Mouse (Mus musculus) olfactory bulb, adult 2 months (tissue): ENCODE measurements around the gene Slc7a10. TPM values are rescaled to one million over a fixed set of nuclear protein-coding genes. Genes with fewer than 3 reads are reported as not detected.
A peak's percentile ranks its signal among the peaks of the same experiment; 100 is the strongest.

ENCODE experiments used
- H3K27ac ChIP-seq: fragments of 200-500 bp; 2 replicates; pipeline ENCODE4 v1.5.1; 2012; ENCODE audit warnings: low read depth, low read length; ENCODE audit not compliant: insufficient read depth
- H3K4me1 ChIP-seq: fragments of 200-500 bp; 2 replicates; pipeline ENCODE4 v1.6.1; 2012; ENCODE audit warnings: low read length; ENCODE audit not compliant: control insufficient read depth, insufficient read depth
- H3K4me3 ChIP-seq: fragments of 200-500 bp; 2 replicates; pipeline ENCODE4 v1.5.1; 2012; ENCODE audit warnings: mild to moderate bottlenecking, low read depth, low read length, moderate library complexity; ENCODE audit not compliant: insufficient read depth
- CTCF ChIP-seq: fragments of 200-500 bp; IDR thresholded peaks from 2 replicates; pipeline ENCODE4 v1.5.1; 2012; ENCODE audit warnings: low read depth, mild to moderate bottlenecking, low read length, moderate library complexity; ENCODE audit not compliant: insufficient read depth
- POLR2A ChIP-seq: fragments of 200-500 bp; IDR thresholded peaks from 2 replicates; pipeline ENCODE4 v1.6.1; 2012; ENCODE audit warnings: mild to moderate bottlenecking, low read depth, low read length, moderate library complexity; ENCODE audit not compliant: insufficient read depth
- WGBS: fragments of 180-500 bp; shearing (Covaris S2); methylation state at CpG from one replicate; pipeline ENCODE4 v1.1.7; 2018; 5-methylcytosine and 5-hydroxymethylcytosine counted together
- polyA plus RNA-seq: library from polyadenylated mRNA; stranded (reverse); fragments of >200 nt; gene quantifications from 2 replicates; pipeline ENCODE4 v1.2.4, GENCODE M21; 2012; ENCODE audit warnings: low replicate concordance; ENCODE audit not compliant: missing spikeins, insufficient read depth, insufficient read length

Slc7a10 gene
- polyA plus RNA-seq, 1 experiment = not detected

DNA sequence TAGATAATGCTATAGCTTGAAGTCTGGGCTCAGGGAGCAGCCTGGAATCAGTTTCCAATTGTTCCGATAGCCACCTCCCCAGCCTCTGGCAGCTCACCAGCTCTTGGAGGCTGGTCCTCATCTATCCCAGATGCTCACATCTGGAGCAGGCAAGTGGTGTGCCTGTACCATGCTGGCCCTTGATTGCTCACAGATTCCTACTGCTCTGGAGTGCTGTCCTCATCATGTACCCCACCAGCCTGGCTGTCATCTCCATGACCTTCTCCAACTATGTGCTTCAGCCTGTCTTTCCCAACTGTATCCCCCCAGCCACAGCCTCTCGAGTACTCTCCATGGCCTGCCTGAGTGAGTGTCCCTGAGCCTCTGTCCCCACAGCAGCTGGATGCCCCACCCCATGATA, 10.8 kb downstream of the Slc7a10 start:
- no peaks in the 10 kb centered on the region for H3K4me1 ChIP-seq
- H3K4me3 ChIP-seq = no peak overlapping the region
- TF ChIP-seq POLR2A (no peak), CTCF (no peak)
- H3K27ac ChIP-seq = no peak overlapping the region
- WGBS = 64% methylated on average over 2 of the region's 2 CpGs

DNA sequence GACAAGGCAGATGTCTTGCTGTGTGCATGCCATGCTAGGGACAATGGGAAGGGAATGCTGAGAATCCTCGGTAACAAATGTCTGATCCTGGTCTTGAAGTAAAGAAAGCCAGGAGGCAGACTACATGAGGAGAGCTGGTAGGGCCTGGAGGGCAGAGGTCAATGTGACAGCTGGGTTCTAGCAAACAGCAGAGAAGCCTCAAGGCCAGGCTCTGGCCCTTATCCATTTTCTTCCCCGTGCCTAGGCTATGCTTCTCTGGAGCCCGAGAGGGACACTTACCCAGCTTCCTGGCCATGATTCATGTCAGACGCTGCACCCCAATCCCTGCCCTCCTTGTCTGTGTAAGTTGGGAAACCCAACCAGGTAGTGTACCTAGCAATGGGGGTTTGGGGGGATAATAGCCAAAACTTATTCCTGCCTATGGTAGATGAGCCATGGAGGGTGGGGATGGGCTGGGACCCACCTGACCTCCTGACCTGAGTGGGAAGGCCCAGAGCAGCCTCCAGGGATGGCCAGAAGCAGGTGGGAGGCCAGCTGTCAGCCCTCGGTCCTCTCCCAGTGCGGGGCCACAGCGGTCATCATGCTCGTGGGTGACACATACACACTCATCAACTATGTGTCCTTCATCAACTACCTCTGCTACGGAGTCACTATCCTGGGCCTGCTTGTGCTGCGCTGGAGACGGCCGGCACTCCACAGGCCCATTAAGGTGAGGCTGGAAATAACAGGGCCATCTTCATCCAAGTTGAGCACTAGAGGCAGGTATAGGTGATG, 13.0 kb downstream of the Slc7a10 start:
- no peak overlapping the region for H3K27ac ChIP-seq
- WGBS = 96% methylated on average over 12 of the region's 12 CpGs
- H3K4me3 ChIP-seq = no peak overlapping the region
- H3K4me1 ChIP-seq = no peaks in the 10 kb centered on the region
- TF ChIP-seq POLR2A = no peak
- TF ChIP-seq CTCF = no peak

DNA sequence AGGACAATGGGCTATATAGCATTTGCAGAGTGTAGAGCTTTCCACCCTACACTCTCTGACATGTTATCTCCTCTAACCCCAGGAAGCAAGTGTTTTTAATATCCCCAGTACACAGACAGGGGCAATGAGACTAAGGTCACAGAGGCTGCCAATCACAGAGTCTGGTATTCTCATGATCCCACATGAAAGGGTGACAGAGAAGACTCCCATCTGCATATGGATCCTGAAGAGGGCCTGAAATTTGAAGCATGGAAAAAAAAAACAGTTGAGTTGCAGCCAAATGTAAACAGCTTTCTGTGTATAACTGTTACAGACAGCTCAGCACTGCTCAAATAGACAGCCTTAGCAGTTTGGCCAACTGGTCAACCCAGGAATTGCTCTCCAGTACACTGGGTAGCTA, 13.6 kb downstream of the Slc7a10 start:
- no peak overlapping the region for H3K27ac ChIP-seq
- no peak overlapping the region for H3K4me3 ChIP-seq
- TF ChIP-seq CTCF (no peak), POLR2A (no peak)
- H3K4me1 ChIP-seq = no peaks in the 10 kb centered on the region

DNA sequence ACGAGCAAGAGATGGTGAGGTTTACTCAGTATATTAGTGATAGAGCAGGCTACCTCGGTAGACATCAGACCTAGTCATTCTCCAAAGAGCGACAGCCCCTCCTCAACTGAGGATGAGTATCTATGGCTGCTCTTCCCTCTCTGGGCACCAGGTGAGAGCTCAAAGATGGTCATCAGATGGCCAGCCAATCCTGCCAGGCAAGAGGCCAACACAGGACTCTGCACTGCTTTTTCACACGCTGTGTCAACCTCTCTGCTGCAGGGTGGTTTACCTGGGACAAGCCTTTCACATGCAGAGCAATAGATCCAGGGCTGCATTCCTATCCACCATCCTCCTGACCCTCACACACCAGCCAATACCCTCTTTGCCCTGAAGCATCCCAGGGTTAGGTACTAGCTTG, 25.6 kb downstream of the Slc7a10 start:
- Histone ChIP-seq H3K27ac (no peak overlapping the region), H3K4me1 (0 out of 2 replicates have a peak, but pooled peaks cover 6% of the 10 kb centered on the region), H3K4me3 (no peak overlapping the region)
- no peak for TF ChIP-seq POLR2A
- TF ChIP-seq CTCF = no peak
- 98% methylated on average over 4 of the region's 4 CpGs for WGBS

DNA sequence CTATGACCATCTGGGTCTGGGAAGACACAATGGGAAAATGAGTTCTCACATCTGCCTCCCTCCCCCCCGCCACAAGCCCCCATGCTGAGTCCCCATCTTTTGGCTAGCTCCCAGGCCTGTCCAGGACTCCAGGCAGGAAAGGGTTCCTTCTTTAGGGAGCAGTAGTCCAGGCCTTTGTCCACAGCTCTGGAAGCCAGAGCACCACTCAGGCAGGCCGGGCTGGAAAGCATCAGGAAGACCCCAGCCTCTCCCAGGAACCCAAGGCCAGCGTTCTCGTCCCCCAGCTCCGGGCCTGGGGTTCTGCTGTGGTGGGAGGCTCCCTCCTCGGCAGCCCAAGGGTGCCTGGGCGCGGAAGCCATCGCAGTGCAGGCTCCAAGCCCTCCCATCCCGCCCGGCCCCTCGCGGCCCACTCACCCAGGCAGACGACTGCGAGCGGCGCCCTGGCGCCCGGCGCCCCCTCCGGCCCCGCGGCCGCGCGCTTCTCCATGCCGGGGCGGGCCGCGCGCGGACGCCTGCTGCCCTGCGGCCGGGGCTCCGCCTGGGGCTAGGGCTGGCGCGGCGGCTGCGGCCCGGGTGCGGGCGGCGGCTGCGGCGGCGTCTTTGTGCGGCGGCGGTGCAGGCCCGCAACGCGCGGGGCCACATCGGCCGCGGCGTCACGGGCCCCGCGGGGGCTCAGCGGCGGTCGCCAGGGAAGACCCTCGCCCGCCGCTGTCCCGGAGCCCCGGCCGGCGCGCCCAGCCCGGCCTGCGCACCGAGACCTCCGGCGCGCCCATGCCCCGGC, 28.4 kb downstream of the Slc7a10 start:
- H3K27ac ChIP-seq = no peak overlapping the region
- peak overlapping the region; percentile 47 for H3K4me3 ChIP-seq
- 0 out of 2 replicates have a peak, but pooled peaks cover 6% of the 10 kb centered on the region for H3K4me1 ChIP-seq
- WGBS = 6% methylated on average over 75 of the region's 79 CpGs
- TF ChIP-seq POLR2A = no peak
- TF ChIP-seq CTCF = no peak

DNA sequence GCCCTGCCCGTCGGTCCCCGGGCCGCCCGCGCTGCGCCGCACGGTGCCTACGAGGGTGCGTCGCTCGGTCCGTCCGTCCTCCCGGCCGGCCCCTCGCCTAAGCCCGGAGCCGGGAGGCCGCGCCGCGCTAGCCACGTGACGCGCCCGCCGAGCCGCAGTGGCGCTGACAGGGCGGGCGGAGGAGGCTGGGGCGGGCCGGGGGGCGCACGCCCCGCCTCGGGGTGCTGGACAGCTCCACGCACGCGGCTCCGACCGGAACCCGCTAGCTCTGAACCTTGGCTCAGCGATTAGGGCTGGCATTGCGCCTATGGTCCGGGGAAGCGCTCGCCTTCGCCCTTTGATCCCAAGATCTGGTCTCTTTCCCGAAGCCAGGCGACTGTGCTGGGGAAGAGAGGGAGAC, 29.0 kb downstream of the Slc7a10 start, which contains the start of gene Lrp3:
TSS of gene Lrp3 (minus strand) at position 274 of the 400 bp plus-strand sequence.
- H3K27ac ChIP-seq = 0 out of 2 replicates have a peak within 1 kb of the TSS, but pooled peaks have one; percentile 4
- 0 out of 2 replicates have a peak, but pooled peaks cover 6% of the 10 kb centered on the region for H3K4me1 ChIP-seq
- H3K4me3 ChIP-seq = peak within 1 kb of the TSS; percentile 47
- TF ChIP-seq POLR2A (no peak), CTCF (no peak)
- 2% methylated on average over 53 of the region's 53 CpGs for whole genome bisulfite sequencing

DNA sequence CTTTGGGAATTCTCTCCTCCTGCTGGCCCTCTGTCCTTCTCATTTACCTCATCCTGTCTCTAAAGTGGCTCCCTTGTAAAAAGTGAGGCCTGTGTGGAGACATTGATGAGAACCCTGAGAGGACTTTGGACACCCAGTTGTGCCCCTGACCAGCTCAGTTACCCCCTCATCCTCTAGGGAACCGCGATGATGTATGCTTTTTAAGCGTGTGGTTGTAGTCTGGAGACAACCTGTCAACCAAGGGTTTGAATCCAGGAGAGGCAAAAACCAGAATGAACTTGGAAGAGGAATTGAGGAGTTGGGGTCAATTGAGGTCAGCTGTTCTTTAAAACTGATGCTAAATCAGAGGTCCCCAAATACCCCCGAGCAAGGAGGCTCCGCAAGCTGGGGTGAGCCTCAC, 29.5 kb downstream of the Slc7a10 start:
- TF ChIP-seq POLR2A (no peak), CTCF (no peak)
- Histone ChIP-seq H3K4me1 (0 out of 2 replicates have a peak, but pooled peaks cover 6% of the 10 kb centered on the region), H3K27ac (0 out of 2 replicates have a peak overlapping the region, but pooled peaks have one; percentile 4), H3K4me3 (peak overlapping the region; percentile 47)
- WGBS = 39% methylated on average over 5 of the region's 5 CpGs

DNA sequence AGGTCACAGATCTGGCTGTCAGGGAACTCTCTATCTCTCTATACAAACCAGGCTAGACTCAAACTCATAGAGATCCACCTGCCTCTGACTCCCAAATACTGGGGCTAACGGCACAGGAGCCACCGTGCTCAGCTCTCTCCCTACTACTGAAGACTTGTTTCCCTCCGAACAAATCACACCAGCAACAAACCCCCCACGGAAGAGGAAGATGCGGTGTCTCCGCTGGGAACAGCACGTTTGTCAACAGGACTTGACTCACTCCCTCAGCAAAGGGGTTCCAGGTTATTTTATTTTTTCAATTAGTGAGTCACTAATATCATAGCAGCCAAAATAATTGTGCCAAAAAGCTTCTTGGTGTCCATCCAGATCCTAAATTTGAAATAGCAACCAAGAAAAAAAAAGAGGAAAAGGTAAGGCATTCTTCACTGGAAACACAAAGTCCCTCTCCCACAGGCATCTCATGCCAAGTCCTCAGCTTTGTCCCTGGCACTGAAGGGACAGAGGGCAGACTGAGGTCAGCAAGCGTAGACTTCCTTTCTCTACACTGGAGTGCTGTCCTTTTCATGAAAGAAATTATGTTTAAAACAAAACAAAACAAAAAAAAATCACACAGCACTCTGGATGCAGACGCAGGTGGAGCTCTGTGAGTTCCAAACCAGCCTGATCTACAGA, 34.6 kb downstream of the Slc7a10 start:
- 0 out of 2 replicates have a peak, but pooled peaks cover 2% of the 10 kb centered on the region for H3K4me1 ChIP-seq
- WGBS = 77% methylated on average over 9 of the region's 9 CpGs
- H3K27ac ChIP-seq = no peak overlapping the region
- no peak overlapping the region for H3K4me3 ChIP-seq
- TF ChIP-seq POLR2A (no peak), CTCF (no peak)
